Mouse (Mus musculus): ENCODE results near the gene C8a.

DNA sequence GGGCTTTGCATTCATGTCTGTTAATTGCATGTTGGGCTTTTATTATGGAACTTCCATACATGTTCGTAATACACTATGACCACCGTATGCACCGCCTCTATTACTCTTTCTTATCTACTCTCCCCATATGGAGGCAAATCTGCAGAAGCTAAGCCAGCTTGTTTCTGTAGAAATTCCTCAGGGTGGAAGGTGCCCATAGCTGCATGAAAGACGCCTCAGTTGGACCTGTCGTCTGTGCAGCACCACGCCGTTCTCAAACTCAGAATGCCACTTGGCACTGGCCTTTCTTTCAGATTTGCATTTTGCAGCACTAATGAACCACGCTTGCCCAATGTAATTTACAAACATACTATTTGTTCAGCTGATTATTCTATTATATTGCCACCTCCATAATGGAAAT lies 106.6 kb downstream of the C8a start:
- no peak for TF ChIP-seq CTCF (IDR thresholded peaks at IDR 0.05; ENCODE audit: low read depth)
- TF ChIP-seq EP300 (IDR thresholded peaks at IDR 0.05; ENCODE audit: low read depth), result no peak
